Mouse (Mus musculus) heart, postnatal 0 days (tissue): ENCODE measurements around the gene Asb7.

Experiments
- CTCF ChIP-seq: IDR thresholded peaks from 2 replicates; pipeline ENCODE4 v1.5.1; 2016; ENCODE audit warnings: antibody characterized with exemption, control low read depth, low read depth
- EP300 ChIP-seq: IDR thresholded peaks from 2 replicates; pipeline ENCODE4 v1.6.1; 2016; ENCODE audit warnings: antibody characterized with exemption, low read depth

GRCm38 (mm10) chr7:66688721-66689120 lies 675 bp downstream of the Asb7 start:
- TF ChIP-seq EP300 (no peak), CTCF (no peak)
